Mouse (Mus musculus) thymus, postnatal 25 days (tissue): ENCODE results near the gene Zfp319.
A peak's percentile ranks its signal among the peaks of the same experiment; 100 is the strongest.

Experiments
- DNase-seq: peaks from one replicate; pipeline ENCODE4 v3.0.0; 2022

The Zfp319 gene

DNA sequence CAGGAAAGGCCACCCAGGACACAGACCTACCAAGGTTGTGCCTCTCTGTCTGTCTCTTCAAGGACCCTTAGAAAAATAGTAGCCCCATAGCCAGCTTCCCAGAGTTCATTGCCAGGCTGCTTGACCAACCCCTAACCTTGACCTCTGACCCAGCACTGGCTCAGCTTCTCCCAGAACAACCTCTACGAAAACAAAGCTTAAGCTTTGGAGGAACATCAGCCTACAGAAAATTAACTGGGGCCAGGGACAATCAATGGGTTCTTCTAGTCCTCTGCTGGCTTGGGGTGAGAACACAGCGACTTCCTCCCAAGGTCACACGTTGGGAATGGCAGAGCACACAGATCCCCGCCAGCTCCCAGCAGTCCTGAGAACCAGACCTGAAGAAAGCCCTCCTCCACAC, 26.2 kb downstream of the Zfp319 start:
- DNase-seq, result no peak

- peak; percentile 53 for DNase-seq
These were observed 29.3 kb downstream of the Zfp319 start for GRCm38 (mm10) chr8:95302410-95302809.

DNA sequence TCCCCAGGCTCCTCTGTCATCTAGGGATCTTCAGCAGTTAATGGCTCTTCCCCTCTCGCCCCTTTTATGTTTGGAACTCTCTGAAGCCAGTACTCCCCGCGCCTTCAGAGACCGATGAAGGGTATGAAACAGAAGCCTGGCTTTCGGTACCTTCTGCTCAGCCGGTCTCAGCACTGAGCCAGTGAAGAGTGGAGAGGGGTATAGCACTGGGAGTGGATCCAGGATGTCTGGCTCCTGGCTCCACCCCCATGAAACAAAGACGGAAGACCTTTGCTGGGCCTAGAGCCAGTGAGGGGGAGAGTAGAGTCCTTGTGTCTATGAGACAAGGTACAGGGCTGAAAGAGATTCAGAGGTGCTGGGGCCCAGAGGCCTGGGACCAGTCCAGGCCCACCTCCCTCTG, 37.9 kb downstream of the Zfp319 start:
- DNase-seq, result no peak

GRCm38 (mm10) chr8:95293172-95293571, 38.6 kb downstream of the Zfp319 start:
- DNase-seq, result no peak

DNA sequence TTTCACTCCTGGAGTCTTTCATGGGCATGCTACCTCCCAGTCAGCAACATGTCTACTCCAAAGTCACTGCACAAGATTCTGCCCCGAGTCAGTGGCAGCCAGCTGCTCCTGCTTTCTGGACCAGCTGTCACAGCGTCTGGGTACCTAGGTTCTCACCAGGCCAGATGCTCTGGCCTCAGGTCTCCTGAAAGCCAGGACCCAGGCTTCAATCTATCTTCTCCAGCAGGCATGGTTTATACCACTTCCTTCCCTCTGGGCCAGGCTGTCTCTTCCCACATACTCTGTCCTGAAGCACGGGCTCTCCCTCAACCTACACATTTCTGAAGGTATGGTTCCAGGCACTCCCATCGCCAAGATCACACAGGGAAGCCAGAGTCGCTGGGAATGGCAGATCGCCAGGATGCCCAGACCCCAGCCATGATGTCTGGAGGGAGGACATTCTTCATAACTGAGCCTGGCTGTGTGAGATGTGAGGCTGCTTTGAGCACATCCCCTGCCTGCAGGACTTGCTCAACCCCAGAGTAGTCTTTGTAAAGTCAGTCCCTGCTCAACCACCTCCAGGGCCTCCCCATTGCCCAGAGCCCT, 42.6 kb downstream of the Zfp319 start:
- DNase-seq, result no peak

DNA sequence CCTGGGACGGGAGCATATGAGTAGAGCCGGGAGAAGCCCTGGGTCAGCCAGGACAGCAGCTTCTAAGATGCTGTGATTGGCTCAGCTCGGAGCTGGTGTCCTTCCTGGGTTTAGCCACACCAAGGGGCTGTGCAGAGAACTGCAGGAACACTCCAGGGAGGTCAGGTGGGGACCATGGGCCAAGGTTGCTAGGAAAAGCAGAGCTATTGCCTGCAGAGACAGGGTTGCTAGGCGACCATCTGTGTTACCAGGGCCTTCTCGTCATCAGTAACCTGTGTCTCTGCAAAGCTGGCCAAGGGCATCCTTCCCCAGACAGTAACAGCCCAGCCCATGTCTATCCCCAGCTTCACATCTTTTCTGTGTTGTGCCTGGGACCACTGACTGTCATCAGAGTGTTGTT, 50.3 kb downstream of the Zfp319 start:
- DNase-seq, result no peak
